Mouse (Mus musculus): Measurements from ENCODE around the gene Nagpa. TPM values are rescaled to one million over a fixed set of nuclear protein-coding genes. Genes with fewer than 3 reads are reported as not detected.

Gene Nagpa
- total RNA-seq, 2 experiments from 2014 or later: 12.2 to 15.9 TPM

DNA sequence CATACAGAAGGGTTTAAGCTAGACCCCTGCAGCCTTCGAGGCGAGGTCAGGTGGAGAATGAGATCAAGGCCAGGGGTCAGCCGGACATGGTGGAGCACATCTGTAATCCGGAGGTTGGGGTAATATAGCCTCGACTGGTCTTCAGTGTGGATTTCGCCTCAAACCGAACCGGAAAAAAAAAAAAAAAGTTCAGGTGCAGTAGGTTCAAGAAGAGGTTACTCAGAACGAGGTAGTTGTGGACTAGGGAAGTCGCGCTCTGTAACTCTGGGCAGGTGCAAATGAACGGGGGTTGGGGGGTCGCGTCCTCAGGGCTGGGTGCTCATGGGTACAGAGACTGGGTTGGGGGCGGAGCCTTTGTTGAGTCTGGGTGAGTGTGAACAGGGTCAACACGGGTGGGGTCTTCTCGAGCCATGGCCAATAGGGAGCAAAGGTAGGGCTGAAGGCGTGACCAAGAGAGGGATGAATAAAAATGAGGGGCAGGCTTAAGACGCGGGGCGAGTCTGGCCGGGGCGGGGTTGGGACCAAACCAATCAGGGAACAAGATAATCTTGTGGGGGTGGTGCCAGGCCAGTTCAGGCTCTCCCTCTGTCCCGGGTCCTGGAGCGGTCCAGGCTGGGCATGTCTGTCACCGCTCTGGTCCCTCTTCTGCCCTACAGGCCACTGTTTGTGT is 57.3 kb downstream of the Nagpa start:
- H3K27ac ChIP-seq: peak overlapping the region; percentile 67; the same call in 1 of the 2 replicates
- no peak for TF ChIP-seq CTCF (conservative IDR thresholded peaks at IDR 0.05)
- DNase-seq (ENCODE audit: low spot score in 2 of 2): peak; percentile 39 to 43
- H3K4me3 ChIP-seq: peak overlapping the region; percentile 58

DNA sequence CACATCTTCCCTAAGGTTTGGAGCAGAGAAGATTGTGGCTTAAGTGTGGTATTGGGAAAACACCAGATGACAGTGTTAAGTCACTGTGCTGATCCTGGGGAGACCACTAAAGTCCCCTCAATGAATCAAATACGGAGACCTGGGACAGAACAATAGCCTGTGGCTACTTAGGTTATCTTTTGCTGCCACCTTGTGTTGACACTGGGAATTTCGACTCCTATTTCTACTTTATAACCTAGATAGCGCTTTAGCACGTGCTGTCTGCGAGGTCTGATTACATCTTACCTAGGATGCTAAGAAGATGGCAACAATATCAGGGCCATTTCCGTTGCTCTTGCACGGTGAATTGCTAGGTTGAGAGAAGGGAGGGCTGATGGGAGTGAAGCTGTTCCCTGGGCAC is 58.2 kb downstream of the Nagpa start:
- H3K4me3 ChIP-seq: no peak overlapping the region
- peak; percentile 93 for TF ChIP-seq CTCF (conservative IDR thresholded peaks at IDR 0.05)
- no peak overlapping the region for H3K27ac ChIP-seq
- peak; percentile 76 to 79 for DNase-seq (ENCODE audit: low spot score in 2 of 2)

Small RNAs within 50 kb of the gene (microRNA-seq; reads per million reads assigned to microRNA genes)
- gene Gm23689 (0 reads per million in 2 experiments), gene Gm26095 (0 reads per million in 2 experiments), gene Mir6364 (0 reads per million in 2 experiments)

Other genes starting within 250 kb of the Nagpa start
- 10 to 100 TPM; 75.8 to 98.0 TPM for gene Anks3, start 239.8 kb downstream of the Nagpa start, total RNA-seq (2021)
- not detected for gene Sept12, start 206.2 kb downstream of the Nagpa start, total RNA-seq (2021)
- gene Smim22, start 196.7 kb downstream of the Nagpa start, total RNA-seq (2021): not detected
- gene Rogdi, start 190.5 kb downstream of the Nagpa start, total RNA-seq (2021): 100 to 1,000 TPM; 394 to 420 TPM
- 100 to 1,000 TPM; 144 TPM for gene Glyr1, start 154.1 kb downstream of the Nagpa start, total RNA-seq (2021)
- 10 to 100 TPM; 43.6 to 44.2 TPM for gene Ubn1, start 154.0 kb downstream of the Nagpa start, total RNA-seq (2021)
- 1 to 10 TPM; 2.8 to 4.5 TPM for gene Ppl, start 71.6 kb downstream of the Nagpa start, total RNA-seq (2021)
- 1 to 10 TPM; 5.3 to 6.7 TPM for gene Sec14l5, start 56.9 kb downstream of the Nagpa start, total RNA-seq (2021)
- 1 to 10 TPM; 4.6 to 4.9 TPM for gene AU021092, start 18.3 kb upstream of the Nagpa start, total RNA-seq (2021)
- 10 to 100 TPM; 28.7 to 32.1 TPM for gene Alg1, start 29.6 kb upstream of the Nagpa start, total RNA-seq (2021)
- 1 to 10 TPM; 4.7 TPM for gene Eef2kmt, start 52.0 kb upstream of the Nagpa start, total RNA-seq (2021)

All from layer of hippocampus, adult 2 months (tissue).